Mouse (Mus musculus) frontal cortex, postnatal 14 days (tissue): Measurements from ENCODE around the gene 2210010C04Rik.
"Not testable (repeated sequence)": the region's sequence is repeated elsewhere in the genome, so short reads cannot be mapped to it uniquely, and the experiment has no call there.

Experiments
- DNase-seq, 2 experiments: peaks; one replicate each; pipeline ENCODE4 v3.0.0; 2022; ENCODE audit warnings: low spot score in 2 of 2

Gene 2210010C04Rik

GRCm38 (mm10) chr6:41019140-41019539, 16.2 kb downstream of the 2210010C04Rik start:
- DNase-seq: no peak

- DNase-seq: no peak
Observed at GRCm38 (mm10) chr6:41018629-41019028, 16.7 kb downstream of the 2210010C04Rik start.

- DNase-seq: no peak
Observed at GRCm38 (mm10) chr6:41015065-41015464, 20.2 kb downstream of the 2210010C04Rik start.

GRCm38 (mm10) chr6:40999379-40999778, 35.9 kb downstream of the 2210010C04Rik start, which contains the start of gene Gm2663:
TSS of gene Gm2663 (minus strand) at chr6:40999479.
- DNase-seq: not testable (repeated sequence)
